7 mouse cellular contexts compared by ENCODE assay signal in the genomic region with DNA sequence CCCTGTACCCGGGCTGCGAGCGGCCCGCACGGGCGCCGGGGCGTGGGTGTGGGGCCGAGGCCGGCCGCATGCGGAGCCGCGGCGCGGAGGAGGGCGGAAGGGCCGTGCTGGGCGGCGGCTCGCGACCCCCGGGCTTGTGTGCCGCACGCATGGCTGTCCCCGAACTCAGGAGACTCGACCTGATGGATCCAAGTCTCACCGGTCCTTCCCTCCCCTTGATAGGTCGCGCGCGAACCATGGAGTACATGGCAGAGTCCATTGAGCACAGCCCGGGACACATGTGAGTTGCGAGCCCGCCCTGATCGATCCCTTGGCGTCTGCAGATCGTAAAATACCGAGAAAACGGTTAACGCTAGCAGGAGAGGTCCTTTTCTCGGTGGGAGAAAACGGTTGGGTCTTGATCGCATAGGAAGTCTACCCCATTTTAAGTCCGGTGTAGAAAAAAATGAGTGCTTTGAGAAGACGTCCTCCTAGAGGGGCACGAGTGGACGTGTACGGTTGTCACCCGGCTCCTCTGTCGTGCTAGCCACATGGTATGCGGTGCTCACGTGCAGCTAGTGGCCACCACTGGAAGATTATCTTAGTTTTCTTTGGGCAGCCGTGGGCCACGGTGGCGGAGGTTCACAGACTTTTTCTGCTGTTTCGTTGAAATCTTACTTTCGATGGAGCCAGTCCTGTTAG. TPM values are rescaled to one million over a fixed set of nuclear protein-coding genes. Genes with fewer than 3 reads are reported as not detected.
DNase-seq lines count a peak whose midpoint lies in the region; ATAC-seq lines count a peak whose summit lies in the region.

No protein-coding gene starts in this region.

- WGBS in forebrain, embryonic 10.5 days, result under 1% methylated on average over 58 of the region's 58 CpGs
- under 1% methylated on average over 53 of the region's 58 CpGs for WGBS in lung, embryonic 16.5 days

- peak overlapping the region; percentile 84 for H3K4me2 ChIP-seq in lung, embryonic 16.5 days (ENCODE audit: low read depth, low read length)

- peak overlapping the region; percentile 98 for H3K27ac ChIP-seq in forebrain, embryonic 10.5 days
- H3K27ac ChIP-seq in lung, embryonic 16.5 days (ENCODE audit: low read length), result peak overlapping the region; percentile 83

- peak; percentile 71 for DNase-seq in R1 (ENCODE audit: low read depth, low spot score)
- DNase-seq in brain, adult 2 months (ENCODE audit: low read depth, low spot score), result peak; percentile 55
- peak; percentile 46 for DNase-seq in forebrain, embryonic 10.5 days (ENCODE audit: extremely low spot score, low spot score)
- peak; percentile 42 for DNase-seq in heart, postnatal 4 days
- DNase-seq in layer of hippocampus, adult 8-10 months (ENCODE audit: low spot score in 2 of 2), result peak; percentile 17 to 24
- peak; percentile 68 for DNase-seq in retina, postnatal 1 day

- peaks cover 32% of the 10 kb centered on the region for H3K36me3 ChIP-seq in forebrain, embryonic 10.5 days (replicated peaks)
- H3K36me3 ChIP-seq in lung, embryonic 16.5 days (ENCODE audit: control insufficient read depth, insufficient read depth, low read length), result peaks cover 2% of the 10 kb centered on the region; the same call in 1 of the 2 replicates

- H3K27me3 ChIP-seq in forebrain, embryonic 10.5 days (ENCODE audit: poor library complexity, severe bottlenecking), result no peaks in the 10 kb centered on the region
- H3K27me3 ChIP-seq in lung, embryonic 16.5 days (ENCODE audit: control insufficient read depth, insufficient read depth, low read depth, low read length), result no peaks in the 10 kb centered on the region

- peak; percentile 81 for ATAC-seq in lung, embryonic 16.5 days (ENCODE audit: low read depth)

- no peaks in the 10 kb centered on the region for H3K9me3 ChIP-seq in forebrain, embryonic 10.5 days
- H3K9me3 ChIP-seq in lung, embryonic 16.5 days (ENCODE audit: control insufficient read depth, low read length), result no peaks in the 10 kb centered on the region

- H3K9ac ChIP-seq in lung, embryonic 16.5 days (ENCODE audit: low read length), result peak overlapping the region; percentile 89

- H3K4me3 ChIP-seq in forebrain, embryonic 10.5 days, result peak overlapping the region; percentile 96
- peak overlapping the region; percentile 90 for H3K4me3 ChIP-seq in lung, embryonic 16.5 days (ENCODE audit: low read length)

- H3K4me1 ChIP-seq in forebrain, embryonic 10.5 days, result peaks cover 19% of the 10 kb centered on the region
- peaks cover 11% of the 10 kb centered on the region for H3K4me1 ChIP-seq in lung, embryonic 16.5 days (replicated peaks; ENCODE audit: control insufficient read depth, insufficient read depth, low read length)

RNA-seq across cellular contexts. Expression of a gene that starts 0.5 kb away (rescaled TPM):
- polyA plus RNA-seq in forebrain, embryonic 10.5 days (2016; fragmentation: Nextera tagmentation; extraction: Ambion mirVana), result 162 and 163 TPM in 2 replicates
- total RNA-seq in heart, postnatal 4 days (2021), result 10 to 100 TPM; 65.3 to 67.8 TPM
- 10 to 100 TPM; 47.0 to 68.9 (median 48.7) TPM for total RNA-seq in layer of hippocampus, adult 8-10 months (2022)
- 113 and 114 TPM in 2 replicates for polyA plus RNA-seq in lung, embryonic 16.5 days (2015; fragmentation: Nextera tagmentation; extraction: Ambion mirVana)

Comparison
In these comparisons a context has a peak if more than half of its experiments do, and no peak if none do; other contexts are left out.
1. Peak in every context shown above with its lines: DNase-seq, ATAC-seq, H3K4me3 ChIP-seq and H3K27ac ChIP-seq.
2. DNase-seq: peak in every context shown above with its lines; median percentile 71 in R1; 68 in retina, postnatal 1 day; 55 in brain, adult 2 months; 46 in forebrain, embryonic 10.5 days; 42 in heart, postnatal 4 days; 20 in layer of hippocampus, adult 8-10 months.